11 mouse cellular contexts compared by ENCODE assay signal in genomic region chr9:100898042-100898441, GRCm38 (mm10).
DNase-seq lines count a peak whose midpoint lies in the region; ATAC-seq and TF ChIP-seq lines count a peak whose summit lies in the region.
"Had no signal": no experiment of that assay in that cellular context is flagged by ENCODE, and none has a peak within 500 bp of the region (broad histone marks: within the 10 kb centered on the region; RNA-seq: fewer than 3 reads in every experiment).

No protein-coding gene starts in this region.

- peak; percentile 15 for DNase-seq in cerebellum, adult 11-12 months
- no peak for DNase-seq in cerebellum, postnatal 4 days (ENCODE audit: low spot score in 2 of 2)
- DNase-seq in left cerebral cortex, postnatal 4 days, result peak; percentile 2
- DNase-seq in left cerebral cortex, adult 9 months (ENCODE audit: low spot score in 2 of 2), result no peak
- DNase-seq in Patski (ENCODE audit: low read depth, low spot score) (no peak), MN1 (ENCODE audit: low spot score) (no peak)
- DNase-seq in cerebellum, postnatal 36 days, result peak; percentile 3 to 12
- no peak for DNase-seq in Muller cell, postnatal 12 days (ENCODE audit: inconsistent ontology term)
- DNase-seq: kidney, adult 9 months had no signal

- POLR2A ChIA-PET in Patski (lab: Charles Lee), result no interaction called here

- peak; percentile 53 for TF ChIP-seq CTCF in Patski (IDR thresholded peaks at IDR 0.05)

- CTCF ChIA-PET in Patski (lab: Charles Lee), result interaction anchor here (0.9 to 1.3 kb wide), 4 partner anchors 8 to 255 kb away, joined by 3 to 7 read pairs (median 4); no protein-coding TSS in a partner anchor

- H3K27me3 ChIP-seq in Patski, result no peaks in the 10 kb centered on the region
- H3K27me3 ChIP-seq: hindbrain, embryonic 15.5 days had no signal

- no peak for ATAC-seq in Patski
- ATAC-seq: forebrain, embryonic 16.5 days had no signal

- in situ Hi-C loops in Patski (cut with MboI; ENCODE audit: low pct_unique_long_range_greater_than_20kb), result no loop called here

- intact Hi-C loops in left cerebral cortex, postnatal 4 days (cut with DNase I), result no loop called here

Comparison
In these comparisons a context has a peak if more than half of its experiments do, and no peak if none do; other contexts are left out.
1. DNase-seq: peak in cerebellum, adult 11-12 months (single experiment), left cerebral cortex, postnatal 4 days (single experiment) and cerebellum, postnatal 36 days (2 of 2); none in cerebellum, postnatal 4 days (0 of 2), left cerebral cortex, adult 9 months (0 of 2), Patski (single experiment), Muller cell, postnatal 12 days (single experiment) and MN1 (single experiment).